Mouse (Mus musculus): ENCODE results near the gene Cdip1.

- TF ChIP-seq EP300 (IDR thresholded peaks at IDR 0.05; ENCODE audit: insufficient read depth, low read depth, low read length) (no peak), POLR2A (IDR thresholded peaks at IDR 0.05; ENCODE audit: insufficient read depth, low read depth, low read length) (no peak), CTCF (IDR thresholded peaks at IDR 0.05) (no peak)
These were observed 37.5 kb upstream of the Cdip1 start for GRCm38 (mm10) chr16:4827639-4828038.
